Mouse (Mus musculus) liver, postnatal 0 days (tissue): ENCODE data around the gene Uaca. TPM values are rescaled to one million over a fixed set of nuclear protein-coding genes. Genes with fewer than 3 reads are reported as not detected.

Experiments
- ATAC-seq: fragments of 200-750 bp; cut with Nextera tagmentation; 2 replicates; pipeline ENCODE4 v1.8.0; 2017; ENCODE audit warnings: mild to moderate bottlenecking, moderate library complexity
- DNase-seq: peaks from one replicate; pipeline ENCODE4 v3.0.0-alpha.2; 2016
- H3K27ac ChIP-seq: fragments of 300-500 bp; sonication (generic); 2 replicates; pipeline ENCODE4 v1.5.1; 2014; ENCODE audit warnings: antibody characterized with exemption, moderate library complexity, mild to moderate bottlenecking, low read depth
- H3K27me3 ChIP-seq: fragments of 300-500 bp; sonication (generic); 2 replicates; pipeline ENCODE4 v1.6.1; 2014; ENCODE audit warnings: low read length, control low read depth, mixed read lengths; ENCODE audit not compliant: insufficient read depth
- H3K36me3 ChIP-seq: fragments of 300-500 bp; sonication (generic); replicated peaks from 2 replicates; pipeline ENCODE4 v1.6.1; 2014; ENCODE audit warnings: mild to moderate bottlenecking, control low read depth, low read length, moderate library complexity, mixed read lengths; ENCODE audit not compliant: insufficient read depth
- H3K4me1 ChIP-seq: fragments of 300-500 bp; sonication (generic); 2 replicates; pipeline ENCODE4 v1.6.1; 2014; ENCODE audit warnings: antibody characterized with exemption, mild to moderate bottlenecking, control low read depth; ENCODE audit not compliant: insufficient read depth
- H3K4me2 ChIP-seq: fragments of 300-500 bp; sonication (generic); 2 replicates; pipeline ENCODE4 v1.6.1; 2014; ENCODE audit warnings: low read depth, mild to moderate bottlenecking, low read length, moderate library complexity, mixed read lengths
- H3K4me3 ChIP-seq: fragments of 300-500 bp; sonication (generic); 2 replicates; pipeline ENCODE4 v1.5.1; 2014; ENCODE audit warnings: low read depth, low read length
- H3K9ac ChIP-seq: fragments of 300-500 bp; sonication (generic); replicated peaks from 2 replicates; pipeline ENCODE4 v1.6.1; 2014; ENCODE audit warnings: mild to moderate bottlenecking, moderate library complexity
- H3K9me3 ChIP-seq: fragments of 300-500 bp; sonication (generic); 2 replicates; pipeline ENCODE4 v1.6.1; 2016; ENCODE audit warnings: mild to moderate bottlenecking, control low read depth, low read length, mixed read lengths
- CTCF ChIP-seq: sonication (generic); IDR thresholded peaks from 2 replicates; pipeline ENCODE4 v1.5.1; 2016; ENCODE audit warnings: antibody characterized with exemption, low read depth
- EP300 ChIP-seq: IDR thresholded peaks from 2 replicates; pipeline ENCODE4 v1.6.1; 2016; ENCODE audit warnings: antibody characterized with exemption, low read depth, mild to moderate bottlenecking
- WGBS: fragments of 180-500 bp; shearing (Covaris S2); extraction: QIAGEN DNeasy Blood & Tissue Kit; methylation state at CpG from one replicate; pipeline ENCODE4 v1.1.7; 2014; ENCODE audit not compliant: insufficient replicate concordance; 5-methylcytosine and 5-hydroxymethylcytosine counted together
- polyA plus RNA-seq: library from polyadenylated mRNA; unstranded; fragments of >200 nt; fragmentation: Nextera tagmentation; extraction: Ambion mirVana; gene quantifications from 2 replicates; pipeline ENCODE4 v1.2.1, GENCODE M21; 2015

Gene Uaca
- polyA plus RNA-seq, 1 experiment from 2014 or later, result 2.0 TPM

GRCm38 (mm10) chr9:60759436-60760007 lies 34.8 kb upstream of the Uaca start:
- H3K9me3 ChIP-seq, result no peaks in the 10 kb centered on the region
- H3K36me3 ChIP-seq, result no peaks in the 10 kb centered on the region
- TF ChIP-seq EP300 (no peak), CTCF (no peak)
- 69% methylated on average over 10 of the region's 10 CpGs for WGBS
- no peak overlapping the region for H3K9ac ChIP-seq
- DNase-seq (no peak), ATAC-seq (no peak)
- no peaks in the 10 kb centered on the region for H3K27me3 ChIP-seq
- H3K4me2 ChIP-seq, result no peak overlapping the region
- no peaks in the 10 kb centered on the region; the same call in 1 of the 2 replicates for H3K4me1 ChIP-seq
- H3K4me3 ChIP-seq, result no peak overlapping the region
- H3K27ac ChIP-seq, result no peak overlapping the region

GRCm38 (mm10) chr9:60765181-60765580 lies 29.2 kb upstream of the Uaca start:
- TF ChIP-seq CTCF (no peak), EP300 (no peak)
- no peak overlapping the region for H3K9ac ChIP-seq
- H3K4me1 ChIP-seq, result no peaks in the 10 kb centered on the region
- no peaks in the 10 kb centered on the region for H3K36me3 ChIP-seq
- no peak overlapping the region for H3K27ac ChIP-seq
- WGBS, result 31% methylated on average over 2 of the region's 2 CpGs
- no peak overlapping the region for H3K4me3 ChIP-seq
- H3K27me3 ChIP-seq, result no peaks in the 10 kb centered on the region
- no peaks in the 10 kb centered on the region for H3K9me3 ChIP-seq
- H3K4me2 ChIP-seq, result no peak overlapping the region
- ATAC-seq (no peak), DNase-seq (no peak)

GRCm38 (mm10) chr9:60768393-60768792 lies 25.9 kb upstream of the Uaca start:
- Histone ChIP-seq H3K4me1 (no peaks in the 10 kb centered on the region), H3K4me3 (no peak overlapping the region), H3K36me3 (no peaks in the 10 kb centered on the region), H3K27me3 (no peaks in the 10 kb centered on the region), H3K27ac (0 out of 2 replicates have a peak overlapping the region, but pooled peaks have one; percentile 23), H3K9me3 (peaks cover 4% of the 10 kb centered on the region; the same call in 1 of the 2 replicates), H3K9ac (no peak overlapping the region), H3K4me2 (no peak overlapping the region)
- WGBS, result 76% methylated on average over 9 of the region's 9 CpGs
- ATAC-seq, result no peak
- TF ChIP-seq CTCF (no peak), EP300 (no peak)
- no peak for DNase-seq

- H3K36me3 ChIP-seq, result no peaks in the 10 kb centered on the region
- H3K9me3 ChIP-seq, result peaks cover 4% of the 10 kb centered on the region; the same call in 1 of the 2 replicates
- 35% methylated on average over 6 of the region's 6 CpGs for WGBS
- DNase-seq (peak; percentile 16), ATAC-seq (peak; percentile 40; the same call in 1 of the 2 replicates)
- H3K4me1 ChIP-seq, result no peaks in the 10 kb centered on the region
- H3K4me2 ChIP-seq, result no peak overlapping the region
- no peak for TF ChIP-seq CTCF
- no peak for TF ChIP-seq EP300
- H3K27me3 ChIP-seq, result no peaks in the 10 kb centered on the region
- 0 out of 2 replicates have a peak overlapping the region, but pooled peaks have one; percentile 7 for H3K27ac ChIP-seq
- H3K9ac ChIP-seq, result no peak overlapping the region
- H3K4me3 ChIP-seq, result no peak overlapping the region
These were observed 24.6 kb upstream of the Uaca start for GRCm38 (mm10) chr9:60769711-60770111.

GRCm38 (mm10) chr9:60773713-60774112 lies 20.6 kb upstream of the Uaca start:
- Histone ChIP-seq H3K27me3 (no peaks in the 10 kb centered on the region), H3K36me3 (no peaks in the 10 kb centered on the region), H3K9me3 (peaks cover 4% of the 10 kb centered on the region; the same call in 1 of the 2 replicates), H3K4me3 (no peak overlapping the region), H3K4me1 (no peaks in the 10 kb centered on the region), H3K27ac (no peak overlapping the region), H3K4me2 (no peak overlapping the region), H3K9ac (no peak overlapping the region)
- ATAC-seq (no peak), DNase-seq (no peak)
- 67% methylated on average over 2 of the region's 2 CpGs for WGBS
- TF ChIP-seq EP300 (no peak), CTCF (no peak)

- Histone ChIP-seq H3K27ac (no peak overlapping the region), H3K27me3 (no peaks in the 10 kb centered on the region), H3K36me3 (no peaks in the 10 kb centered on the region), H3K9me3 (peaks cover 4% of the 10 kb centered on the region; the same call in 1 of the 2 replicates), H3K4me1 (no peaks in the 10 kb centered on the region), H3K4me2 (no peak overlapping the region), H3K9ac (no peak overlapping the region), H3K4me3 (no peak overlapping the region)
- WGBS, result 58% methylated on average over 9 of the region's 9 CpGs
- ATAC-seq (no peak), DNase-seq (no peak)
- TF ChIP-seq EP300, result no peak
- TF ChIP-seq CTCF, result no peak
These were observed 17.4 kb upstream of the Uaca start for GRCm38 (mm10) chr9:60776899-60777298.
